Comparison of ENCODE assay signal across 8 mouse cellular contexts in the genomic region with DNA sequence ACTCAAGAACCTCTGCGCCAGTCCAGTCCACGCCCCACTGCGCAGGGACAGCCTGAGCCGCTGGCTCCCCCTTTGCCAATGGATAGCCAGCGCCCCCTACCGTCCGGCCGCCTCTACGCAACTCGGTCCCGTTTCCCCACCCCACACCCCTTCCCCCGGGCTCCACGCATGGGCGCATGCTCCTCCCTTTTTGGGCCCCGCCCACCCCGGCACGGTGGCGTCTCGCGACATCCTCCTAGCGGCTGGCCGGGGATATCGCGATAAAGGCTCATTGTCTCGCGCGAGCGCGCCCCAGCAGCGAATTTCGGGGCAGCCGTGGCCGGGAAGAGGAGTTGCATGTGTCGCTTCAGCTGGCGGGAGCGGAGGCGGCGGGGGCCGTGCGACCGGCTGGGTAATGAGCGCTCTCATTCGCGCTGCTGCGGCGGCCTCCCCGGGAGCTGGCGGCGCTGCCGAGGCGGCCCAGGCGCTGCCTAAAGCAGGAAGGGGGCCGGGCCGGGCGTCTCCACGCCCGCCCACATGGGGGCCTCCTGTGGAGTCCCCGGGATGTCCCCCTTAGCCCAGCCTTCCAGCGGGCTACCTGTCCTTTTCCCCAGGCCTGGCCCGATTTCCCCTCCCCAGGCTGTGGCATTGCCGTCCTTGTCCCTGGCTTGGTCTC. TPM values are rescaled to one million over a fixed set of nuclear protein-coding genes. Genes with fewer than 3 reads are reported as not detected.
A peak's percentile ranks its signal among the peaks of the same experiment; 100 is the strongest.
DNase-seq lines count a peak whose midpoint lies in the region; ATAC-seq and TF ChIP-seq lines count a peak whose summit lies in the region.

Gene Denr (plus strand): TSS at position 200 of the 655 bp plus-strand sequence.

- in situ Hi-C loops in CH12.LX (cut with MboI; ENCODE audit: low pct_ligation_motif_present, low pct_unique_long_range_greater_than_20kb, low sequenced_read_pairs), result loop anchor here (5.0 to 25.0 kb wide), 2 partner anchors 85 to 270 kb away; no protein-coding TSS in a partner anchor

- H3K36me3 ChIP-seq in CH12.LX (replicated peaks in 1 of 2; ENCODE audit: control insufficient read depth in 1 of 2, insufficient read depth in 1 of 2, low read length in 1 of 2), result peaks cover 16 to 35% of the 10 kb centered on the region in 2 experiments
- H3K36me3 ChIP-seq in forebrain, embryonic 12.5 days (replicated peaks), result peaks cover 34% of the 10 kb centered on the region
- peaks cover 19% of the 10 kb centered on the region for H3K36me3 ChIP-seq in liver, postnatal 0 days (replicated peaks; ENCODE audit: insufficient read depth, low read length)
- peaks cover 28% of the 10 kb centered on the region for H3K36me3 ChIP-seq in neural tube, embryonic 14.5 days (ENCODE audit: control insufficient read depth, insufficient read depth, low read length)

- peak; percentile 94 for TF ChIP-seq POLR2A in CH12.LX (IDR thresholded peaks at IDR 0.05; ENCODE audit: low read depth, low read length)

- H3K79me2 ChIP-seq in CH12.LX (replicated peaks; ENCODE audit: control insufficient read depth, extremely low read depth, insufficient read depth, poor library complexity, severe bottlenecking), result peaks cover 31% of the 10 kb centered on the region

- DNase-seq in CH12.LX (ENCODE audit: extremely low read depth), result peak; percentile 96
- peak; percentile 96 for DNase-seq in c-Kit-positive CD71-positive TER-119-negative erythroid progenitor cells, embryonic 14.5 days (ENCODE audit: low read depth)
- peak; percentile 100 for DNase-seq in heart, postnatal 10 days
- peak; percentile 88 for DNase-seq in large intestine, adult 2 months (ENCODE audit: low read depth, low spot score)
- peak; percentile 100 for DNase-seq in liver, postnatal 0 days
- peak; percentile 100 for DNase-seq in testis, postnatal 10 days (ENCODE audit: low spot score)

- H3K4me1 ChIP-seq in CH12.LX (ENCODE audit: control insufficient read depth in 1 of 2, insufficient read depth in 2 of 2), result peaks cover 17 to 41% of the 10 kb centered on the region in 2 experiments
- H3K4me1 ChIP-seq in forebrain, embryonic 12.5 days, result peaks cover 16% of the 10 kb centered on the region
- peaks cover 10% of the 10 kb centered on the region for H3K4me1 ChIP-seq in liver, postnatal 0 days (ENCODE audit: insufficient read depth)
- peaks cover 9% of the 10 kb centered on the region for H3K4me1 ChIP-seq in neural tube, embryonic 14.5 days (ENCODE audit: control insufficient read depth, insufficient read depth, low read length)

- no peaks in the 10 kb centered on the region for H3K27me3 ChIP-seq in CH12.LX (replicated peaks)
- H3K27me3 ChIP-seq in forebrain, embryonic 12.5 days, result no peaks in the 10 kb centered on the region
- no peaks in the 10 kb centered on the region for H3K27me3 ChIP-seq in liver, postnatal 0 days (ENCODE audit: insufficient read depth, low read length)
- H3K27me3 ChIP-seq in neural tube, embryonic 14.5 days (ENCODE audit: control insufficient read depth, insufficient read depth, low read length), result no peaks in the 10 kb centered on the region

- dilution Hi-C loops in CH12.LX (cut with MboI; ENCODE audit: extremely low pct_ligation_motif_present, extremely low pct_unique_long_range_greater_than_20kb, low sequenced_read_pairs), result no loop called here

- peak within 1 kb of the TSS; percentile 80 to 97 (median 81) for H3K4me3 ChIP-seq in CH12.LX (replicated peaks in 1 of 3; ENCODE audit: low read depth in 2 of 3, low read length in 2 of 3, poor library complexity in 1 of 3)
- H3K4me3 ChIP-seq in forebrain, embryonic 12.5 days (replicated peaks), result peak within 1 kb of the TSS; percentile 95
- H3K4me3 ChIP-seq in liver, postnatal 0 days (ENCODE audit: low read depth, low read length), result peak within 1 kb of the TSS; percentile 87
- H3K4me3 ChIP-seq in neural tube, embryonic 14.5 days (ENCODE audit: low read depth, low read length), result peak within 1 kb of the TSS; percentile 97

- no peak for TF ChIP-seq EP300 in CH12.LX (IDR thresholded peaks at IDR 0.05; ENCODE audit: low read length)
- TF ChIP-seq EP300 in liver, postnatal 0 days (IDR thresholded peaks at IDR 0.05; ENCODE audit: low read depth), result peak; percentile 97

- peak; percentile 95 for ATAC-seq in forebrain, embryonic 12.5 days (ENCODE audit: low FRiP score)
- ATAC-seq in liver, postnatal 0 days, result peak; percentile 98
- peak; percentile 96 for ATAC-seq in neural tube, embryonic 14.5 days (ENCODE audit: low read depth)

- H3K9me3 ChIP-seq in CH12.LX (replicated peaks; ENCODE audit: low read length), result peaks cover 3% of the 10 kb centered on the region
- H3K9me3 ChIP-seq in forebrain, embryonic 12.5 days, result no peaks in the 10 kb centered on the region
- H3K9me3 ChIP-seq in liver, postnatal 0 days (ENCODE audit: low read length), result no peaks in the 10 kb centered on the region
- H3K9me3 ChIP-seq in neural tube, embryonic 14.5 days (ENCODE audit: control insufficient read depth, low read length), result no peaks in the 10 kb centered on the region

- peak; percentile 91 for TF ChIP-seq RAD21 in CH12.LX (IDR thresholded peaks at IDR 0.05; ENCODE audit: low read depth, low read length)

- H3K4me2 ChIP-seq in CH12.LX (ENCODE audit: insufficient read depth, low read depth, poor library complexity, severe bottlenecking), result peak within 1 kb of the TSS; percentile 99
- H3K4me2 ChIP-seq in forebrain, embryonic 12.5 days, result peak within 1 kb of the TSS; percentile 68
- peak within 1 kb of the TSS; percentile 93 for H3K4me2 ChIP-seq in liver, postnatal 0 days (ENCODE audit: low read depth, low read length)
- peak within 1 kb of the TSS; percentile 85 for H3K4me2 ChIP-seq in neural tube, embryonic 14.5 days (ENCODE audit: low read depth, low read length)

- under 1% methylated on average over 60 of the region's 61 CpGs for WGBS in forebrain, embryonic 12.5 days
- 1% methylated on average over 61 of the region's 61 CpGs for WGBS in large intestine, adult 2 months
- under 1% methylated on average over 40 of the region's 61 CpGs for WGBS in liver, postnatal 0 days (ENCODE audit: insufficient replicate concordance)
- WGBS in neural tube, embryonic 14.5 days, result under 1% methylated on average over 52 of the region's 61 CpGs

- H3K9ac ChIP-seq in CH12.LX (ENCODE audit: insufficient read depth, low read depth), result peak within 1 kb of the TSS; percentile 87
- peak within 1 kb of the TSS; percentile 97 for H3K9ac ChIP-seq in forebrain, embryonic 12.5 days
- peak within 1 kb of the TSS; percentile 98 for H3K9ac ChIP-seq in liver, postnatal 0 days (replicated peaks)
- H3K9ac ChIP-seq in neural tube, embryonic 14.5 days (replicated peaks; ENCODE audit: low read depth, low read length), result peak within 1 kb of the TSS; percentile 95

- intact Hi-C loops in heart, postnatal 10 days (cut with DNase I), result loop anchor here (2.0 to 5.0 kb wide), 3 partner anchors 80 to 280 kb away; partner anchors contain the start of genes Kntc1 and Rsrc2

- TF ChIP-seq CTCF in CH12.LX (conservative IDR thresholded peaks at IDR 0.05 in 1 of 2, IDR thresholded peaks at IDR 0.05 in 1 of 2; ENCODE audit: low read depth in 2 of 2, low read length in 2 of 2), result peak; percentile 47 to 92; a peak in 2 of 4 replicates
- TF ChIP-seq CTCF in liver, postnatal 0 days (IDR thresholded peaks at IDR 0.05; ENCODE audit: low read depth), result peak; percentile 99

- H3K27ac ChIP-seq in CH12.LX (ENCODE audit: insufficient read depth, low read depth), result peak within 1 kb of the TSS; percentile 91
- H3K27ac ChIP-seq in forebrain, embryonic 12.5 days, result peak within 1 kb of the TSS; percentile 89
- H3K27ac ChIP-seq in liver, postnatal 0 days (ENCODE audit: low read depth), result peak within 1 kb of the TSS; percentile 81
- peak within 1 kb of the TSS; percentile 70 for H3K27ac ChIP-seq in neural tube, embryonic 14.5 days (ENCODE audit: low read depth, low read length)

TF ChIP-seq in CH12.LX, 34 proteins besides CTCF, POLR2A, EP300 and RAD21 (continues in another document):
- no peak for TF ChIP-seq USF1 (IDR thresholded peaks at IDR 0.05; ENCODE audit: low read depth, low read length)
- TF ChIP-seq GABPA (IDR thresholded peaks at IDR 0.05; ENCODE audit: insufficient replicate concordance, low read depth, low read length), result no peak
- peak; percentile 79 for TF ChIP-seq NRF1 (IDR thresholded peaks at IDR 0.05; ENCODE audit: low read depth, low read length)
- no peak for TF ChIP-seq JUN (IDR thresholded peaks at IDR 0.05; ENCODE audit: insufficient read depth, low read depth, low read length)
- TF ChIP-seq CHD1 (IDR thresholded peaks at IDR 0.05; ENCODE audit: low read depth, low read length), result no peak
- peak; percentile 68 for TF ChIP-seq SIN3A (IDR thresholded peaks at IDR 0.05; ENCODE audit: low read length)
- TF ChIP-seq POLR2AphosphoS2 (IDR thresholded peaks at IDR 0.05; ENCODE audit: low read depth, low read length), result no peak
- TF ChIP-seq MAFK (IDR thresholded peaks at IDR 0.05; ENCODE audit: insufficient replicate concordance, low read length), result no peak
- TF ChIP-seq NELFE (IDR thresholded peaks at IDR 0.05; ENCODE audit: low read depth, low read length), result peak; percentile 84
- TF ChIP-seq ZMIZ1 (IDR thresholded peaks at IDR 0.05; ENCODE audit: low read depth, low read length), result no peak; the same call in 1 of the 2 replicates
- peak; percentile 100 for TF ChIP-seq CHD2 (IDR thresholded peaks at IDR 0.05; ENCODE audit: low read length)
- TF ChIP-seq TCF12 (IDR thresholded peaks at IDR 0.05; ENCODE audit: low read depth, low read length), result peak; percentile 77
- peak; percentile 78 for TF ChIP-seq SMC3 (IDR thresholded peaks at IDR 0.05; ENCODE audit: low read depth, low read length)
- no peak for TF ChIP-seq MAZ (IDR thresholded peaks at IDR 0.05; ENCODE audit: low read depth, low read length)
- TF ChIP-seq HCFC1 (IDR thresholded peaks at IDR 0.05; ENCODE audit: low read depth, low read length), result peak; percentile 79
- no peak for TF ChIP-seq E2F4 (IDR thresholded peaks at IDR 0.05; ENCODE audit: insufficient replicate concordance, low read depth, low read length)
- TF ChIP-seq JUND (conservative IDR thresholded peaks at IDR 0.05; ENCODE audit: low read depth, low read length), result no peak
- TF ChIP-seq RCOR1 (conservative IDR thresholded peaks at IDR 0.05; ENCODE audit: low read depth, low read length), result no peak
- no peak for TF ChIP-seq PAX5 (IDR thresholded peaks at IDR 0.05; ENCODE audit: low read length)
- TF ChIP-seq MEF2A (IDR thresholded peaks at IDR 0.05; ENCODE audit: borderline replicate concordance, low read depth, low read length), result no peak

RNA-seq across cellular contexts. Expression of gene Denr, which starts in this region (rescaled TPM):
- 80.9 and 90.4 TPM in 2 replicates for total RNA-seq in CH12.LX (2012; rRNA removed)
- 127 and 128 TPM in 2 replicates for total RNA-seq in CH12.LX (2014; rRNA removed)
- polyA plus RNA-seq in CH12.LX (2012; ENCODE audit: insufficient read length, low read depth), result 372 and 423 TPM in 2 replicates
- polyA plus RNA-seq in forebrain, embryonic 12.5 days (2016; fragmentation: Nextera tagmentation; extraction: Ambion mirVana), result 161 and 171 TPM in 2 replicates
- total RNA-seq in heart, postnatal 10 days (2021), result 10 to 100 TPM; 53.4 to 54.2 TPM
- 8.8 and 14.5 TPM in 2 replicates for polyA plus RNA-seq in large intestine, adult 2 months (2012; rRNA removed)
- polyA plus RNA-seq in liver, postnatal 0 days (2015; fragmentation: Nextera tagmentation; extraction: Ambion mirVana), result 54.1 and 61.1 TPM in 2 replicates
- 109 and 130 TPM in 2 replicates for polyA plus RNA-seq in neural tube, embryonic 14.5 days (2014; fragmentation: Nextera tagmentation; extraction: Ambion mirVana)

Comparison
In these comparisons a context has a peak if more than half of its experiments do, and no peak if none do; other contexts are left out.
1. Peak in every context shown above with its lines: DNase-seq, ATAC-seq, H3K4me3 ChIP-seq and H3K27ac ChIP-seq.